Mouse (Mus musculus) lung, adult 2 months (tissue): ENCODE results near the gene Syndig1. TPM values are rescaled to one million over a fixed set of nuclear protein-coding genes. Genes with fewer than 3 reads are reported as not detected.

Experiments
- DNase-seq: peaks from one replicate; pipeline ENCODE4 v3.0.0; 2022
- H3K4me1 ChIP-seq: fragments of 200-500 bp; 2 replicates; pipeline ENCODE4 v1.6.1; 2011; ENCODE audit warnings: low read length; ENCODE audit not compliant: control insufficient read depth, insufficient read depth
- H3K4me3 ChIP-seq: fragments of 200-500 bp; replicated peaks from 2 replicates; pipeline ENCODE3; 2011; ENCODE audit warnings: low read depth, mild to moderate bottlenecking, control low read depth, low read length; ENCODE audit errors: extremely low read depth
- CTCF ChIP-seq: fragments of 200-500 bp; IDR thresholded peaks from 2 replicates; pipeline ENCODE4 v1.5.1; 2011; ENCODE audit warnings: mild to moderate bottlenecking, low read length, control low read depth; ENCODE audit not compliant: insufficient read depth
- POLR2A ChIP-seq: fragments of 200-500 bp; IDR thresholded peaks from 2 replicates; pipeline ENCODE4 v1.6.1; 2011; ENCODE audit warnings: low read depth, mild to moderate bottlenecking, control low read depth, low read length, borderline replicate concordance; ENCODE audit errors: extremely low read depth
- WGBS: fragments of 180-500 bp; shearing (Covaris S2); methylation state at CpG from one replicate; pipeline ENCODE4 v1.1.7; 2018; 5-methylcytosine and 5-hydroxymethylcytosine counted together
- polyA plus RNA-seq: library from polyadenylated mRNA; depleted of rRNA; stranded (reverse); fragments of >200 nt; gene quantifications from 2 replicates; pipeline ENCODE4 v1.2.3, GENCODE M21; 2012

The Syndig1 gene
- polyA plus RNA-seq, 1 experiment = 0.15 TPM

GRCm38 (mm10) chr2:149938829-149939228, 109.8 kb downstream of the Syndig1 start:
- WGBS = 63% methylated on average over 4 of the region's 4 CpGs
- no peak for TF ChIP-seq CTCF
- TF ChIP-seq POLR2A = no peak
- H3K4me3 ChIP-seq = no peak overlapping the region
- H3K4me1 ChIP-seq = no peaks in the 10 kb centered on the region
- DNase-seq = no peak

GRCm38 (mm10) chr2:149939586-149939985, 110.6 kb downstream of the Syndig1 start:
- WGBS = 47% methylated on average over 2 of the region's 2 CpGs
- Histone ChIP-seq H3K4me1 (no peaks in the 10 kb centered on the region), H3K4me3 (no peak overlapping the region)
- no peak for TF ChIP-seq CTCF
- no peak for TF ChIP-seq POLR2A
- no peak for DNase-seq

GRCm38 (mm10) chr2:149950641-149951040, 121.6 kb downstream of the Syndig1 start:
- 89% methylated on average over 4 of the region's 4 CpGs for WGBS
- Histone ChIP-seq H3K4me1 (no peaks in the 10 kb centered on the region), H3K4me3 (no peak overlapping the region)
- TF ChIP-seq CTCF (no peak), POLR2A (no peak)
- no peak for DNase-seq

GRCm38 (mm10) chr2:149971014-149971413, 142.0 kb downstream of the Syndig1 start:
- no peak overlapping the region for H3K4me3 ChIP-seq
- DNase-seq = no peak
- TF ChIP-seq POLR2A (no peak), CTCF (no peak)
- H3K4me1 ChIP-seq = no peaks in the 10 kb centered on the region
- 75% methylated on average over 4 of the region's 4 CpGs for WGBS

GRCm38 (mm10) chr2:149973583-149973982, 144.6 kb downstream of the Syndig1 start:
- TF ChIP-seq CTCF (no peak), POLR2A (no peak)
- Histone ChIP-seq H3K4me1 (no peaks in the 10 kb centered on the region), H3K4me3 (no peak overlapping the region)
- 26% methylated on average over 6 of the region's 6 CpGs for WGBS
- no peak for DNase-seq

- Histone ChIP-seq H3K4me3 (no peak overlapping the region), H3K4me1 (no peaks in the 10 kb centered on the region)
- WGBS = 67% methylated on average over 1 of the region's 1 CpGs
- DNase-seq = no peak
- TF ChIP-seq POLR2A = no peak
Observed at GRCm38 (mm10) chr2:149980419-149980818, 151.4 kb downstream of the Syndig1 start.

GRCm38 (mm10) chr2:149982466-149982865, 153.5 kb downstream of the Syndig1 start:
- Histone ChIP-seq H3K4me1 (no peaks in the 10 kb centered on the region), H3K4me3 (no peak overlapping the region)
- no peak for TF ChIP-seq POLR2A
- no peak for TF ChIP-seq CTCF
- DNase-seq = no peak

- 55% methylated on average over 1 of the region's 1 CpGs for WGBS
- no peak overlapping the region for H3K4me3 ChIP-seq
- TF ChIP-seq POLR2A (no peak), CTCF (no peak)
- H3K4me1 ChIP-seq = no peaks in the 10 kb centered on the region
- no peak for DNase-seq
Observed at GRCm38 (mm10) chr2:149983107-149983506, 154.1 kb downstream of the Syndig1 start.

GRCm38 (mm10) chr2:149987610-149988009, 158.6 kb downstream of the Syndig1 start:
- H3K4me1 ChIP-seq = no peaks in the 10 kb centered on the region
- H3K4me3 ChIP-seq = no peak overlapping the region
- no peak for DNase-seq
- TF ChIP-seq POLR2A (no peak), CTCF (no peak)

- Histone ChIP-seq H3K4me3 (no peak overlapping the region), H3K4me1 (no peaks in the 10 kb centered on the region)
- 61% methylated on average over 2 of the region's 2 CpGs for WGBS
- no peak for TF ChIP-seq CTCF
- TF ChIP-seq POLR2A = no peak
- DNase-seq = no peak
Observed at GRCm38 (mm10) chr2:149991506-149991905, 162.5 kb downstream of the Syndig1 start.

- no peak for DNase-seq
- no peak overlapping the region for H3K4me3 ChIP-seq
- TF ChIP-seq CTCF (no peak), POLR2A (no peak)
- WGBS = 69% methylated on average over 4 of the region's 4 CpGs
- no peaks in the 10 kb centered on the region for H3K4me1 ChIP-seq
Observed at GRCm38 (mm10) chr2:149992921-149993320, 163.9 kb downstream of the Syndig1 start.
